28 mouse cellular contexts compared by ENCODE assay signal in the genomic region with DNA sequence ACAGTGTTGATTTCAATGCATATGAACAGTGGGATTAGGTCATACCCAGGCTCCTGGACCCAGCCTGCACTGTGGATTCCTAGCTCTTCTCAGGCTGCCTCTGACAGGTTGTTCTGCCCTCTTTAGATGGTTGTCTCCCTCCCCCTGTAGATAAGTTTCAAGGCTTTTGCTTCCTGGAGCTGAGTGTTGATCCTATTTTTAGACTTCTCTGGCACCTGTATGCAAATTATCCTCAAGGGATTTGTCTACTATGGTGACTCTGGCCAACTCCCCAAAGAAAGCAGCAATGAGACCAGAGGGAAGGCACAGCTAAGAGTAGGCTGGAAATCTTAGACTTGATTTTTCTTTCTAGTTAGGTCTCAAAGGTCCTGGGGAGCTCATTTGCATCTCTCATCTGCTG. TPM values are rescaled to one million over a fixed set of nuclear protein-coding genes. Genes with fewer than 3 reads are reported as not detected.
DNase-seq lines count a peak whose midpoint lies in the region; ATAC-seq lines count a peak whose summit lies in the region.
"Had no signal": no experiment of that assay in that cellular context is flagged by ENCODE, and none has a peak within 500 bp of the region (broad histone marks: within the 10 kb centered on the region; RNA-seq: fewer than 3 reads in every experiment).

No protein-coding gene starts in this region.

- no peak overlapping the region for H3K4me2 ChIP-seq in intestine, embryonic 16.5 days (ENCODE audit: low read depth, low read length)
- H3K4me2 ChIP-seq in stomach, embryonic 15.5 days, result no peak overlapping the region
- H3K4me2 ChIP-seq in forebrain, embryonic 11.5 days (ENCODE audit: low read depth, low read length, severe bottlenecking), result no peak overlapping the region
- H3K4me2 ChIP-seq: embryonic facial prominence, embryonic 13.5 days; heart, embryonic 15.5 days; hindbrain, embryonic 13.5 days; midbrain, embryonic 15.5 days; neural tube, embryonic 13.5 days had no signal

- H3K9me3 ChIP-seq in intestine, embryonic 16.5 days (ENCODE audit: control insufficient read depth, low read length), result no peaks in the 10 kb centered on the region
- H3K9me3 ChIP-seq in stomach, embryonic 15.5 days, result no peaks in the 10 kb centered on the region
- H3K9me3 ChIP-seq in forebrain, embryonic 11.5 days (ENCODE audit: control insufficient read depth, low read length), result no peaks in the 10 kb centered on the region
- H3K9me3 ChIP-seq: embryonic facial prominence, embryonic 13.5 days; heart, embryonic 15.5 days; hindbrain, embryonic 13.5 days; midbrain, embryonic 15.5 days; neural tube, embryonic 13.5 days had no signal

- no peak overlapping the region for H3K9ac ChIP-seq in intestine, embryonic 16.5 days (ENCODE audit: low read depth, low read length)
- no peak overlapping the region for H3K9ac ChIP-seq in stomach, embryonic 15.5 days
- H3K9ac ChIP-seq in forebrain, embryonic 11.5 days (ENCODE audit: low read length), result no peak overlapping the region
- H3K9ac ChIP-seq: embryonic facial prominence, embryonic 13.5 days; heart, embryonic 15.5 days; hindbrain, embryonic 13.5 days; midbrain, embryonic 15.5 days; neural tube, embryonic 13.5 days had no signal

- peak overlapping the region; percentile 23; the same call in 1 of the 2 replicates for H3K27ac ChIP-seq in intestine, embryonic 16.5 days (ENCODE audit: low read length)
- H3K27ac ChIP-seq in stomach, embryonic 15.5 days, result 0 out of 2 replicates have a peak overlapping the region, but pooled peaks have one; percentile 44
- H3K27ac ChIP-seq in forebrain, embryonic 11.5 days (ENCODE audit: low read depth, low read length), result no peak overlapping the region
- H3K27ac ChIP-seq: embryonic facial prominence, embryonic 13.5 days; heart, adult 2 months; heart, embryonic 15.5 days; hindbrain, embryonic 13.5 days; layer of hippocampus, adult 2 months; midbrain, embryonic 15.5 days; neural tube, embryonic 13.5 days had no signal

- H3K27me3 ChIP-seq in intestine, embryonic 16.5 days (replicated peaks; ENCODE audit: control insufficient read depth, insufficient read depth, low read length), result no peaks in the 10 kb centered on the region
- H3K27me3 ChIP-seq in stomach, embryonic 15.5 days (replicated peaks), result no peaks in the 10 kb centered on the region
- no peaks in the 10 kb centered on the region for H3K27me3 ChIP-seq in forebrain, embryonic 11.5 days (ENCODE audit: control insufficient read depth, insufficient read depth, low read length)
- H3K27me3 ChIP-seq: embryonic facial prominence, embryonic 13.5 days; heart, embryonic 15.5 days; hindbrain, embryonic 13.5 days; midbrain, embryonic 15.5 days; neural tube, embryonic 13.5 days had no signal

- H3K4me3 ChIP-seq in intestine, embryonic 16.5 days (ENCODE audit: low read length), result no peak overlapping the region
- no peak overlapping the region for H3K4me3 ChIP-seq in stomach, embryonic 15.5 days (replicated peaks)
- H3K4me3 ChIP-seq in forebrain, embryonic 11.5 days (ENCODE audit: low read depth, low read length), result no peak overlapping the region
- H3K4me3 ChIP-seq: embryonic facial prominence, embryonic 13.5 days; heart, adult 2 months; heart, embryonic 15.5 days; hindbrain, embryonic 13.5 days; layer of hippocampus, adult 2 months; megakaryocyte, embryonic 14.5 days; midbrain, embryonic 15.5 days; myocyte; neural tube, embryonic 13.5 days had no signal

- peak; percentile 3 for DNase-seq in lung, postnatal 36 days
- DNase-seq in lung, postnatal 4 days, result no peak
- peak; percentile 44 for DNase-seq in brain, adult 2 months (ENCODE audit: low read depth, low spot score)
- DNase-seq in forebrain, embryonic 11.5 days (ENCODE audit: low spot score), result no peak
- DNase-seq: adrenal gland, postnatal 14 days; cerebellum, adult 11-12 months; cerebellum, postnatal 10 days; gastrocnemius, postnatal 14 days; heart, adult 2 months; heart, postnatal 36 days; kidney, adult 9 months; kidney, postnatal 14 days; lung, postnatal 10 days; spleen, adult 18-20 months; thymus, adult 2 months had no signal

- ATAC-seq in intestine, embryonic 16.5 days, result peak; percentile 92
- ATAC-seq in stomach, embryonic 15.5 days (ENCODE audit: insufficient read depth, low FRiP score, low read depth), result peak; percentile 71; the same call in 1 of the 2 replicates
- no peak for ATAC-seq in monocyte, adult 5-6 weeks (replicated peaks; ENCODE audit: insufficient number of reproducible peaks, low FRiP score, low TSS enrichment, poor library complexity, severe bottlenecking)
- no peak for ATAC-seq in forebrain, embryonic 11.5 days (replicated peaks; ENCODE audit: low FRiP score)
- no peak for ATAC-seq in megakaryocyte progenitor cell, adult 5-6 weeks (replicated peaks; ENCODE audit: poor library complexity)
- ATAC-seq: forebrain, embryonic 16.5 days; midbrain, embryonic 15.5 days had no signal

- H3K4me1 ChIP-seq in intestine, embryonic 16.5 days (ENCODE audit: control insufficient read depth, insufficient read depth, low read length), result peaks cover 16% of the 10 kb centered on the region; the same call in 1 of the 2 replicates
- H3K4me1 ChIP-seq in stomach, embryonic 15.5 days, result no peaks in the 10 kb centered on the region
- H3K4me1 ChIP-seq in forebrain, embryonic 11.5 days (replicated peaks; ENCODE audit: control insufficient read depth, insufficient read depth, low read length), result no peaks in the 10 kb centered on the region; the same call in 1 of the 2 replicates
- H3K4me1 ChIP-seq: midbrain, embryonic 15.5 days; neural tube, embryonic 13.5 days had no signal

- no peaks in the 10 kb centered on the region for H3K36me3 ChIP-seq in intestine, embryonic 16.5 days (ENCODE audit: control insufficient read depth, insufficient read depth, low read length)
- no peaks in the 10 kb centered on the region for H3K36me3 ChIP-seq in stomach, embryonic 15.5 days
- H3K36me3 ChIP-seq in forebrain, embryonic 11.5 days (ENCODE audit: control insufficient read depth, insufficient read depth, low read length), result no peaks in the 10 kb centered on the region
- H3K36me3 ChIP-seq: embryonic facial prominence, embryonic 13.5 days; heart, embryonic 15.5 days; hindbrain, embryonic 13.5 days; midbrain, embryonic 15.5 days; neural tube, embryonic 13.5 days had no signal

RNA-seq across cellular contexts. Expression of a gene that starts 28.6 kb away (rescaled TPM):
- polyA plus RNA-seq in intestine, embryonic 16.5 days (2015; fragmentation: Nextera tagmentation; extraction: Ambion mirVana), result 8.6 and 9.8 TPM in 2 replicates
- 10.8 and 11.9 TPM in 2 replicates for polyA plus RNA-seq in stomach, embryonic 15.5 days (2015; fragmentation: Nextera tagmentation; extraction: Ambion mirVana)
- total RNA-seq in monocyte, adult 5-6 weeks (2017), result not detected in 3 replicates
- 28.9 and 34.6 TPM in 2 replicates for polyA plus RNA-seq in forebrain, embryonic 11.5 days (2014; fragmentation: Nextera tagmentation; extraction: Ambion mirVana)
- total RNA-seq in megakaryocyte progenitor cell, adult 5-6 weeks (2015), result 0.30 TPM in 1 of 2 replicates, not detected in the other
- not detected in 2 replicates for total RNA-seq in megakaryocyte progenitor cell, adult 5-6 weeks (2017)

RNA-seq across cellular contexts. Expression of a gene that starts 59.1 kb away (rescaled TPM):
- 0.83 and 1.1 TPM in 2 replicates for polyA plus RNA-seq in intestine, embryonic 16.5 days (2015; fragmentation: Nextera tagmentation; extraction: Ambion mirVana)
- polyA plus RNA-seq in stomach, embryonic 15.5 days (2015; fragmentation: Nextera tagmentation; extraction: Ambion mirVana), result 0.98 and 2.5 TPM in 2 replicates
- 0.49 TPM in 1 of 3 replicates, not detected in the others for total RNA-seq in monocyte, adult 5-6 weeks (2017)
- 1.7 and 2.4 TPM in 2 replicates for polyA plus RNA-seq in forebrain, embryonic 11.5 days (2014; fragmentation: Nextera tagmentation; extraction: Ambion mirVana)
- 0.22 and 0.46 TPM in 2 replicates for total RNA-seq in megakaryocyte progenitor cell, adult 5-6 weeks (2015)
- total RNA-seq in megakaryocyte progenitor cell, adult 5-6 weeks (2017), result 0.37 and 0.71 TPM in 2 replicates
- total RNA-seq: adrenal gland, postnatal 14 days; heart, adult 2 months; heart, postnatal 36 days; layer of hippocampus, adult 2 months had no signal
- polyA plus RNA-seq: heart, adult 2 months; thymus, adult 2 months had no signal

RNA-seq across cellular contexts. Expression of a gene that starts 59.9 kb away (rescaled TPM):
- polyA plus RNA-seq in intestine, embryonic 16.5 days (2015; fragmentation: Nextera tagmentation; extraction: Ambion mirVana), result 52.4 and 53.2 TPM in 2 replicates
- polyA plus RNA-seq in stomach, embryonic 15.5 days (2015; fragmentation: Nextera tagmentation; extraction: Ambion mirVana), result 54.8 TPM in 2 replicates
- total RNA-seq in monocyte, adult 5-6 weeks (2017), result 9.4 to 17.5 TPM (median 14.5 TPM) in 3 replicates
- polyA plus RNA-seq in forebrain, embryonic 11.5 days (2014; fragmentation: Nextera tagmentation; extraction: Ambion mirVana), result 46.8 and 48.9 TPM in 2 replicates
- 43.7 and 55.5 TPM in 2 replicates for total RNA-seq in megakaryocyte progenitor cell, adult 5-6 weeks (2015)
- 28.8 and 29.2 TPM in 2 replicates for total RNA-seq in megakaryocyte progenitor cell, adult 5-6 weeks (2017)

Comparison
In these comparisons a context has a peak if more than half of its experiments do, and no peak if none do; other contexts are left out.
1. DNase-seq: peak in lung, postnatal 36 days (single experiment) and brain, adult 2 months (single experiment); none in lung, postnatal 4 days (0 of 2) and forebrain, embryonic 11.5 days (single experiment).
2. ATAC-seq: peak in intestine, embryonic 16.5 days (single experiment) and stomach, embryonic 15.5 days (single experiment); none in monocyte, adult 5-6 weeks (single experiment), forebrain, embryonic 11.5 days (single experiment) and megakaryocyte progenitor cell, adult 5-6 weeks (single experiment).